Mouse (Mus musculus) thymus, adult 2 months (tissue): ENCODE measurements at regions not wholly inside any gene's neighbourhood (a gene's known extent, or its start where the extent isn't known, plus 50 kb on each side); places are given as distances from the start of the nearest gene placed in this dataset.
"Not testable (repeated sequence)": the region's sequence is repeated elsewhere in the genome, so short reads cannot be mapped to it uniquely, and the experiment has no call there.

Source experiments
- CTCF ChIP-seq: fragments of 200-500 bp; IDR thresholded peaks from 2 replicates; pipeline ENCODE4 v1.5.1; 2012; ENCODE audit warnings: mild to moderate bottlenecking, control low read depth, low read length, moderate library complexity, borderline replicate concordance; ENCODE audit not compliant: control insufficient read depth, poor library complexity, insufficient read depth; ENCODE audit errors: extremely low read depth
- POLR2A ChIP-seq: fragments of 200-500 bp; IDR thresholded peaks from 2 replicates; pipeline ENCODE4 v1.6.1; 2012; ENCODE audit warnings: mild to moderate bottlenecking, low read length, control low read depth, moderate library complexity; ENCODE audit not compliant: control insufficient read depth, poor library complexity, insufficient read depth; ENCODE audit errors: extremely low read depth

DNA sequence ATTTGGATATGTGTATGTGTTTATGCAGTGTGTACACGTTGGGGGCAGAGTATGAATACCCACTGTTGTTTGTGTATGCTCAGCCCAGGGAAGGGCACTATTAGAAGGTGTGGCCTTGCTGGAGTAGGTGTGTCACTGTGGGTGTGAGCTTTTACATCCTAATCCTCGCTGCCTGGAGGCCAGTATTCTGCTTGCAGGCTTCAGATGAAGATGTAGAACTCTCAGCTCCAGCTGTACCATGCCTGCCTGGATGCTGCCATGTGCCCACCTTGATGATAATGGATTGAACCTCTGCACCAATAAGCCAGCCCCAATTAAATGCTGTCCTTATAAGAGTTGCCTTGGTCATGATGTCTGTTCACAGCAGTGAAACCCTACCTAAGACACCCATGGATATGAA lies 155.4 kb downstream of the Enc1 start:
- TF ChIP-seq POLR2A, CTCF: not testable (repeated sequence)
